Mouse (Mus musculus) liver, embryonic 11.5 days (tissue): ENCODE measurements at regions not wholly inside any gene's neighbourhood (a gene's known extent, or its start where the extent isn't known, plus 50 kb on each side); places are given as distances from the start of the nearest gene placed in this dataset.

Source experiments
- ATAC-seq: fragments of 200-750 bp; cut with Nextera tagmentation; replicated peaks from 2 replicates; pipeline ENCODE4 v1.8.0; 2017; ENCODE audit warnings: moderate number of reproducible peaks, mild to moderate bottlenecking, moderate TSS enrichment, moderate library complexity; ENCODE audit not compliant: low FRiP score
- DNase-seq: peaks from one replicate; pipeline ENCODE4 v3.0.0-alpha.2; 2017; ENCODE audit warnings: low spot score
- H3K27ac ChIP-seq: fragments of 300-500 bp; sonication (generic); 2 replicates; pipeline ENCODE4 v1.5.1; 2014; ENCODE audit warnings: mild to moderate bottlenecking, low read depth, low read length, control low read depth
- H3K27me3 ChIP-seq: fragments of 300-500 bp; sonication (generic); replicated peaks from 2 replicates; pipeline ENCODE4 v1.6.1; 2014; ENCODE audit warnings: low read length, mixed read lengths; ENCODE audit not compliant: control insufficient read depth, insufficient read depth
- H3K36me3 ChIP-seq: fragments of 300-500 bp; sonication (generic); 2 replicates; pipeline ENCODE4 v1.6.1; 2014; ENCODE audit warnings: mild to moderate bottlenecking, low read length, moderate library complexity, mixed read lengths; ENCODE audit not compliant: control insufficient read depth, insufficient read depth
- H3K4me1 ChIP-seq: fragments of 300-500 bp; sonication (generic); replicated peaks from 2 replicates; pipeline ENCODE4 v1.6.1; 2014; ENCODE audit warnings: low read length, mixed read lengths; ENCODE audit not compliant: control insufficient read depth, insufficient read depth
- H3K4me2 ChIP-seq: fragments of 300-500 bp; sonication (generic); 2 replicates; pipeline ENCODE4 v1.6.1; 2014; ENCODE audit warnings: mild to moderate bottlenecking, control low read depth, moderate library complexity
- H3K4me3 ChIP-seq: fragments of 300-500 bp; sonication (generic); 2 replicates; pipeline ENCODE4 v1.5.1; 2014; ENCODE audit warnings: low read depth, low read length, control low read depth
- H3K9ac ChIP-seq: fragments of 300-500 bp; sonication (generic); 2 replicates; pipeline ENCODE4 v1.6.1; 2014; ENCODE audit warnings: low read depth, low read length, control low read depth
- H3K9me3 ChIP-seq: fragments of 300-500 bp; sonication (generic); 2 replicates; pipeline ENCODE4 v1.6.1; 2016; ENCODE audit warnings: low read length, inconsistent platforms, mixed read lengths; ENCODE audit not compliant: control insufficient read depth
- WGBS: fragments of 180-500 bp; shearing (Covaris S2); extraction: QIAGEN DNeasy Blood & Tissue Kit; methylation state at CpG from one replicate; pipeline ENCODE4 v1.1.7; 2014; 5-methylcytosine and 5-hydroxymethylcytosine counted together

DNA sequence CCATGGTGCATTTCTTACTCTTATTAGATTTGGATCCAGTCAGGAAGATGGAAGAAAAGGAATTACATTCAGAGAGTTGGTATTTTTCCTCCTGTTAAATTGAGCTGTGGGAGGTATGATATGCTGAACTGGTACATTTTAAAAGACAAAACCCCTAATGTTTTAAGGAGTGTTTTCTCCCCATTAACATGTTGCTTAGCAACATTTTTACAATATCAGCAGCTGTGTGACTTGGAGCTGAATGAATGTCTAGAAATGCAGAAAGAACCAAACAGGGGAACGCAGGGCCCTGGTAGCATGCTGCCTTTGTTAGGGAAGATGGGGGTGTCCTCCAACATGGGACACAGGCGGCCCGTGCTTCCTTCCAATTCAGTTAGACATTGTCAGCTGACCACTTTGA, 257.5 kb upstream of the Gria1 start:
- no peak overlapping the region for H3K4me3 ChIP-seq
- no peaks in the 10 kb centered on the region for H3K27me3 ChIP-seq
- DNase-seq = no peak
- no peak overlapping the region for H3K4me2 ChIP-seq
- no peaks in the 10 kb centered on the region for H3K4me1 ChIP-seq
- no peak overlapping the region for H3K27ac ChIP-seq
- H3K36me3 ChIP-seq = no peaks in the 10 kb centered on the region
- ATAC-seq = no peak
- H3K9ac ChIP-seq = no peak overlapping the region
- WGBS = 89% methylated on average over 3 of the region's 3 CpGs
- no peaks in the 10 kb centered on the region for H3K9me3 ChIP-seq

DNA sequence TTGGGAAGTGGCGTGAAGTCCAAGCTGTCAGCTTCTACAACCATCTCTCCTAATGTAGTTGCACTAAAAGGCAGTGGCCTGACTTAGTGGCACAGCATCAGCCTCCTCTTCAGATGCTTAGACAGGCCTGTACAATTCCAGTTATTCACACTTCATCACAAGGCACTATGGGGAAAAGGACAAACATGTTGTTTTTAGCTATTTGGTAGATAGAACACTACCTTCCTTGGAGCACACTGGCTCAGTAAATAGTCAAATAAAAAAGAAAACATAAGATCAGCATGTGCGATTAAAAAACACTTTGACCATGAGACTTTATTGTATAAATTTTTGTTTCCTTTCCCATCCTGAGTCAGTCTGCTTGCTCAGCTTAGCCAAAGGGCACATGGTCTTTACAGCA, 250.7 kb upstream of the Gria1 start:
- Histone ChIP-seq H3K27me3 (no peaks in the 10 kb centered on the region), H3K4me1 (no peaks in the 10 kb centered on the region), H3K4me2 (no peak overlapping the region), H3K27ac (no peak overlapping the region), H3K9me3 (no peaks in the 10 kb centered on the region), H3K9ac (no peak overlapping the region), H3K4me3 (no peak overlapping the region), H3K36me3 (no peaks in the 10 kb centered on the region)
- DNase-seq (no peak), ATAC-seq (no peak)
- 89% methylated on average over 2 of the region's 2 CpGs for WGBS

DNA sequence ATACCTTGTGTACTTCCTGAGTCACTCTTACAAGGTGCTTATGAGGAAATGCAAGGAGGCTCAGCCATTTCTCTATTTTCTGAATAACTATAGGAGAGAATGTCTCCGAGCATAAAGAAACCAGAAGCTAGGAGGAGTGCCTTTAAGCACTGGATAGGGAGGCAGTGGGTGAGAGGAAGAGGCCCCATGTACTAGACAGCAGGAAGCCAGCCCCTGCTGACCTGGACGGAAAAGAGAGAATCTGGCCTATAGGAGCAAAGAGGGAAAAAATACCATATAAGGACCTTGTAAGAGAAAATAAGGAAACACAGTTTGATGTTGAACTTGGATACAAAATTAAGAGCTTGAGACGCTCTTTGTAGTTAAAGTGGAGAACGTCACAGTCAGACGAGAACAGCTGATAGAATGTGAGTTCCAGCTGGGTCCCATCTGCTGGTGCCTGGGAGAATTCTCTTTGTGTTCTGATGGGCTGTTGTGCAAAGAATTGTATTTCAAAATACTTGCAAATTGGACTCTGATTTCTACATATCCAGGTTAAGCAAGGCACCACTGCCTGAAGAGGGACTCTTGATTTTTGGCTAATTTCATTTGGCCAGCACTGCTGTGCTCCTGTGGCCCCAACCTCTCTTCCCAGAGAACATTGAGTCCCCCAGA, 248.6 kb upstream of the Gria1 start:
- no peak overlapping the region for H3K4me2 ChIP-seq
- 68% methylated on average over 5 of the region's 5 CpGs for WGBS
- no peak overlapping the region for H3K27ac ChIP-seq
- no peak for ATAC-seq
- H3K9me3 ChIP-seq = no peaks in the 10 kb centered on the region
- no peaks in the 10 kb centered on the region for H3K4me1 ChIP-seq
- DNase-seq = no peak
- no peaks in the 10 kb centered on the region for H3K36me3 ChIP-seq
- H3K9ac ChIP-seq = no peak overlapping the region
- H3K27me3 ChIP-seq = no peaks in the 10 kb centered on the region
- H3K4me3 ChIP-seq = no peak overlapping the region

DNA sequence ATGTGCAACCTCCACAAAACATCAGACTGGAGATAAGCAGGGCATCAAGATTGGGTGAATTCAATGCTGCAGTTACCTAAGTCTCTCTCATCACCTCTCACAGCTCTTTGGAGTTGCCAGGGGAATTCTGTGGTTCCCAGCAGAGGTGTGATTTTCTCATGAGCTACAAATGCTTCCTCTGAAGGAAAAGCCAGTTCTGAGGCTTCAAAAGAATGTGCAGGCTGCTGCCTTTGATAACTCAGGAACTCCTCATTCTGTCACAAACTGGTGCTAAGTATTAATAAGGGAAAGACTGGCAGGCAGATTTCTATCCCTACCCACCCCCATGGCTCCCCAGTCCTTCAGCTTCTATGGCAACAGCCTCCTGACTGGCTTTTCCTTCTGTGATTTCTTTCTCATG, 243.8 kb upstream of the Gria1 start:
- H3K27me3 ChIP-seq = no peaks in the 10 kb centered on the region
- H3K4me2 ChIP-seq = no peak overlapping the region
- no peak overlapping the region for H3K9ac ChIP-seq
- H3K4me1 ChIP-seq = no peaks in the 10 kb centered on the region
- no peaks in the 10 kb centered on the region for H3K36me3 ChIP-seq
- no peak for DNase-seq
- H3K9me3 ChIP-seq = no peaks in the 10 kb centered on the region
- ATAC-seq = no peak
- H3K27ac ChIP-seq = no peak overlapping the region
- H3K4me3 ChIP-seq = no peak overlapping the region

DNA sequence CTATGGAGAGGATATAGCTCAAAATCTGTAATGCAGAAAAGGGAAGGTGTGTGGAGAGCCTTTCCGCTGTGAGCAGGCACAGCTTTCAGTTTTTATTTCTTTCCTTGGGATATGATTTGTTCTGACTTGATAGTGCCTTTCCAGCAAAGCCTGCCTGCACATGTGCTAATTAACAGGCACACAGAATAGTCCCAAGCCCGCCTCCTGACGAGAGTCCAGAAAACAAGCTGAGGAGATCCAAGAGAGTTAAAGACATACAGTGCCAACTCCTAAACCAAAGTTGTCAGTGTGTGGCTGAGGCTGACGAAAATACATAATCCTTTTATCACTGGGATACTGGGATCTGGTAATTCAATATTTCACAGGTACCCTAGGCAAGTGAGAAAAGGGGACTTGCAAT, 224.8 kb upstream of the Gria1 start:
- Histone ChIP-seq H3K27me3 (no peaks in the 10 kb centered on the region), H3K27ac (no peak overlapping the region), H3K4me3 (no peak overlapping the region), H3K4me1 (no peaks in the 10 kb centered on the region), H3K9ac (no peak overlapping the region), H3K9me3 (no peaks in the 10 kb centered on the region), H3K4me2 (no peak overlapping the region), H3K36me3 (no peaks in the 10 kb centered on the region)
- DNase-seq = no peak
- 73% methylated on average over 4 of the region's 4 CpGs for WGBS
- ATAC-seq = no peak

DNA sequence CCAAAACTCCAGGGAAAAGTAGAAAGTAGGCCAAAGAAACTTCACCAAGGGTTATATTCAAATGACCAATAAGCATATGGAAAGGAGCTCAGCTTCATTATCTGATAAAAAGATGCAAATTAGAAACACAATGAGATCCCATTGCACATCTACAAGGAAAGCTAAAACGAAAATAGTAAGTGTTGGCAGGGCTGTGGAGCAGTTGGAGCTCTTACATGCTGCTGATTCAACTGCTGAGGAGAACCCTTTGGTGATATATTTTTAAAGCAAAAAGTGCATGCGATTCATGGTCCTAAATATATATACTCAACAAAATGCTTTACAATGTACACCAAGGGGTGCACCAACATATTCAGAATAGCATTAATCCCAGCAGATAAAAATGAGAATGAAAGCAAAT, 218.5 kb upstream of the Gria1 start:
- H3K27me3 ChIP-seq = no peaks in the 10 kb centered on the region
- no peak overlapping the region for H3K9ac ChIP-seq
- WGBS = 66% methylated on average over 2 of the region's 2 CpGs
- H3K9me3 ChIP-seq = no peaks in the 10 kb centered on the region
- no peaks in the 10 kb centered on the region for H3K36me3 ChIP-seq
- H3K4me2 ChIP-seq = no peak overlapping the region
- ATAC-seq = no peak
- no peaks in the 10 kb centered on the region for H3K4me1 ChIP-seq
- H3K27ac ChIP-seq = no peak overlapping the region
- no peak overlapping the region for H3K4me3 ChIP-seq
- no peak for DNase-seq

DNA sequence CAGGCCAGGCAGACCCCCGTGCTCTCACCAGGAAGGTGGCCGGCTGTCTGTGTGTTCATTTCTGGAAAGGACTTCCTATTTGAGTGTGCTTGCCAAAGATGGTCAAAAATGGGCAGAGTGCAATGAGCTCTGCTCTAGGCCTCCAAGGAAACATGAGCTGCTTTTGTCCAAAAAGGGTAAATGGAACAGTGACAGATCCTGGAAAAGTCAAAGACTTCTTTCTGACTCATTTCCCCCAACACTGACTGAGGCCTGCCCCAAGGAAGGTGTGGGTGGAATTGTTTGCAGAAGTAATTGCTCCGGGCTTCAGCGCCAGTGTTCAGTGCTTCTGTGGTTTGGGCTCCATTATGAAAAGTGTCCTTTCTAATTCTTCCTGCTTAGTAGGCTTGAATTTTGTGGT, 203.9 kb upstream of the Gria1 start:
- Histone ChIP-seq H3K9me3 (no peaks in the 10 kb centered on the region), H3K4me3 (no peak overlapping the region), H3K9ac (no peak overlapping the region), H3K36me3 (no peaks in the 10 kb centered on the region), H3K4me2 (no peak overlapping the region), H3K27ac (no peak overlapping the region), H3K27me3 (no peaks in the 10 kb centered on the region), H3K4me1 (no peaks in the 10 kb centered on the region)
- ATAC-seq = no peak
- WGBS = 82% methylated on average over 4 of the region's 4 CpGs
- DNase-seq = no peak

DNA sequence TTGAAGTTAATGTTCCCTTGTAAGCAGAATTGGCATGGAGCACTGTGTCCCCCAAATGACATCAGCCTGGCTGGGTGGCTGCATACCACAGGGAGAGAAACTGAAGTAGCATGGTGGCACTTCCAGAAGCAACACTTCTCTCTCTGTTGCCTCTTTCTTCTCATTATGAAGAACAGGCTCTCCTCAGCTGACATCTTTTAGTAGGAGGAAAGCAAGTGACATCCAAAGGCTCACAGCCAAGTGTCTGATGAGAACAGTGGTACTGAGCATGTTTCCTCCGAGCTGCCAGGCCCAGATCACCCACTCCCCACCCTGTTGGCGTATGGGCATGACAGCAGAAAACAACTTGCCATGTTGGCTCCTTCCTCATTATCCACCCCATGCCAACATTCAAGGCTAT, 201.0 kb upstream of the Gria1 start:
- Histone ChIP-seq H3K4me3 (no peak overlapping the region), H3K27ac (no peak overlapping the region), H3K27me3 (no peaks in the 10 kb centered on the region), H3K9ac (no peak overlapping the region), H3K9me3 (no peaks in the 10 kb centered on the region), H3K4me1 (no peaks in the 10 kb centered on the region), H3K4me2 (no peak overlapping the region), H3K36me3 (no peaks in the 10 kb centered on the region)
- WGBS = 79% methylated on average over 2 of the region's 2 CpGs
- no peak for ATAC-seq
- DNase-seq = no peak

DNA sequence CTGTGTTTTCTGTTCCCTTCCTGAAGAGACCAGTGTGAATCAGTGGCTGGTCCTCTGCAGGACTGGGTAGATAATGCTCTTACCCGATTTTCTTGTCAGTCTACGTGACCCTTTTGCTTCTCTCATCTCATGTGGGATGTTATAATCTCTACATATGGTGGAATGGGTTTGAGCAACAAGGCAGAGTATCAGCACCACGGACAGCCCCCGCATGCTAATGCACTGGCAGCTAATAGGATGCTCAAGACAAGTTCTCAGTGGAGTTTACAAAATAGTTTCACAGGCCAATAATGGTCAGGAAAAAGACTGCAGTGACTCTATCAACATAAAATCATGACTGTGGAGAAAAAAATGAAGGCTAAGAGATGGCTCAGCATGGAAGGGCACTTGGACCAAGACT, 199.1 kb upstream of the Gria1 start:
- no peaks in the 10 kb centered on the region for H3K27me3 ChIP-seq
- no peak overlapping the region for H3K9ac ChIP-seq
- ATAC-seq (no peak), DNase-seq (peak; percentile 32)
- no peak overlapping the region for H3K4me2 ChIP-seq
- 47% methylated on average over 4 of the region's 4 CpGs for WGBS
- no peaks in the 10 kb centered on the region for H3K4me1 ChIP-seq
- no peak overlapping the region for H3K4me3 ChIP-seq
- H3K9me3 ChIP-seq = no peaks in the 10 kb centered on the region
- no peak overlapping the region for H3K27ac ChIP-seq
- H3K36me3 ChIP-seq = no peaks in the 10 kb centered on the region
